Mouse (Mus musculus) kidney, adult 18-20 months (tissue): ENCODE data around the gene Lin7a.

Experiments used
- DNase-seq: peaks from one replicate; pipeline ENCODE4 v3.0.0; 2021

Gene Lin7a

DNA sequence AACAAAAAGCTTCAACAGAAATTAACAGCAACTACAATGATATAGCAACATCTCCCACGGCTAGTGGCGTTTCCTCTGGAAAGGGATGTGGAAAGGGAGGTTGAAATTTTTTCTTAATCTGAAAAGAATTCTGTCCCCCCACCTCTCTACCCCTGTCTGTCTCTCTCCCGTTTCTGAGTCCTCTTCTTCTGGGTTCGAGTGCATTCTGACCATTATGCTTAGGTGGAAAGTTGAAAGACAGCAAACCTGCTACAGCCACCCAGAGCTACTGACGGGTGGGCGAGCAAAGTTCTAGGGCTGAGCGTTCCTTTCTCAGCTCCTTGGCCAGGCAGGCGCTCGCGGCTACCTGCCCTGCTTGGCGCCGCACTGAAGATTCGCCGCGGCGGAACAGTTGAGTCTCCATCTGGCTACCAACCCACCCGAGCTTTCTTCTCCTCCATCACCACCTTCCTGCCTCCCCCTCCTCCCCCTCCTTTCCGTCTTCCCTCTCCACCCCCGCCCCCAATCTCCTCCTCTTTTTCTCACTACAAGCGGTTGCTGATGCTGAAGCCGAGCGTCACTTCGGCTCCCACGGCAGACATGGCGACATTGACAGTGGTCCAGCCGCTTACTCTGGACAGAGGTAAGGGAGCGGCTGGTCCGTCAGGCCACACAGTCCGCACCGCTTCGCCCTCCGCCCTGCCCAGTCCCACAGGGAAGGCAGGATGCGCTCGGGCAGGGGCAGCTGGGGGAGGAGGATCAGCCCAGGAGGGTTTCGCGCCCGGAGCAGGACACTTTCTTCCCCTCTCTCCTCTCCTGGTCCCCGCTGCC, at the start of gene Lin7a:
TSS of gene Lin7a (plus strand) at position 366 of the 810 bp plus-strand sequence.
- DNase-seq = no peak

DNA sequence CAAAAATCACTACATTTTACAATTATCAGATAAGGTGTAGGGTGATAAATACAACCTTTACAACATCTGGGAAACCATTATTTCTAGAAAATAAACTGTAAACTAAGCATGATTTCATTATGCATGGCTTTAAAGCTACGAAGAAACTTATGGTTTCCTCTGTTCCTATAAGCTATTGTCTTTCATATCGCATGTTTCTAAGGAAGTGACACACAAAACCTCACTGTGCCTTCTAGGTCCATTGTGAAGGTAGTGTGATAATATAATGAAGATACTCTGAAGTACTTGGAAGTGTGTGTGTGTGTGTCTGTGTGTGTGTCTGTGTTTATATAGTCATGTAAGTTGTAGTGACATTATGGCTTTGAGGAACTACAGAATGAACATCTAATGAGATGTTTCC, 49.8 kb upstream of the Lin7a start:
- no peak for DNase-seq

DNA sequence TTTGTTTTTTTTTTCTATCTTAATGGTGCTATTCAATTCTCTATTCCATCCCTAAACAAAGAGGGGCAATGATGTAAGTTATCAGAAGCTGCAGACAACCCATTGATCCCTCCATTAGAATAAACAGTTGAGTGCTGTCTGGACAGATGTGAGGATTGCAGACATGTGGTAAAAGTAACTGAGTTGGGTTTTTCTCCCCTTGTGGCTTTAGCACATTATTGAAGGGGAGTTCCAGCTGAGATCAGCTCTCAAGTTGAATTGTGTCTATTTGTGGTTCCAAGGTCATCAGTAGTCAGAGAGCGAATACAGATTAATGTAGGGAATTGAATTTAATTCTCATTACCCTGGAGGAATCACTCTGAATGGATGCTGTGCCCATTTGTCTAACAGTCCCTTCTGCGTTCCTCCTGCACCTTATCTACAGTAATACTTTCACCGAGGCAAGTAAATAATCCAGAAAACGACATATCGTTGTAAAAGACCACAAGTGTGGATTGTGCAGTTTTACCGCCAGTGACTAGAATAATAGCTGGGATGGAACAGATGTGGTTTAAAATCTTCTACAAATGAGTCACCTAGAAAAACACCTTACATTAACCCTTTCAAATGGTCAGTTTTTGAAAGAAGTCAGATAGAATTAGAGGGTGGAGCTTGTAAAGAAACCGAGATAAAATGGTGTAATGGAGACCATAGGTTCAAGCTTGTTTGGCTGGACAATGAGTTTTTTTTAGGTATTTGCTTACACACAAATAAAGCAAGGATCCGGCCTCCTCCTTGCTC, 48.9 kb upstream of the Lin7a start:
- no peak for DNase-seq

DNA sequence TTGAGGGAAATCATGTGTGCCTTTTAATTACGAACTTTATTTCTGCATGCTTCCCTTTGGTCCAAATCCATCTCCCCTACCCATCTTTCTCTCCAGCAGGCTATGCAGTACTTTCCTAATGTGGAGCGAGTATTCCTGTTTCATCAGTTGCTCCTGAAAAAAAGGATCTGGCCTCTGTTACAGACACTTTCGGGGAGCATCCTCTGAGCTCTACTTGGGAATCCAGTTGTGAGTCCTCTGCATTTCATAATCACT, 48.4 kb upstream of the Lin7a start:
- DNase-seq = no peak

DNA sequence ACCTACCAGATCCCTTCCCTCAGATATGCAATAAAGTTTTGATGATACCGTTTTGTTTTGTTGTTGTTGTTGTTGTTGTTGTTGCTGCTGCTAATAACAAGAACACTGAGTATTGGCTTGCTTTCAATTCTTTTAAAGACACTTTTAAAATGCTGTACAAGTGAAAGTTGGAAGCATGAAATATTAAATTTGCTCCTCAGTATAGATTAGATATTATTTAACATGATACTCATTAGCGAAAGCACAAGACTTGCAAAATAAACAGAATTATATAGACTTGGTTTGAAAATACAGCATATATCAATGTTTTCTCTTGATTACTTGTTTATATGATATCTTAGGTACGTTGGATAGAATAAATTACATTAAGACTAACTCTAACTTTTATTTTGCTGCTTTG, 47.7 kb upstream of the Lin7a start:
- no peak for DNase-seq

DNA sequence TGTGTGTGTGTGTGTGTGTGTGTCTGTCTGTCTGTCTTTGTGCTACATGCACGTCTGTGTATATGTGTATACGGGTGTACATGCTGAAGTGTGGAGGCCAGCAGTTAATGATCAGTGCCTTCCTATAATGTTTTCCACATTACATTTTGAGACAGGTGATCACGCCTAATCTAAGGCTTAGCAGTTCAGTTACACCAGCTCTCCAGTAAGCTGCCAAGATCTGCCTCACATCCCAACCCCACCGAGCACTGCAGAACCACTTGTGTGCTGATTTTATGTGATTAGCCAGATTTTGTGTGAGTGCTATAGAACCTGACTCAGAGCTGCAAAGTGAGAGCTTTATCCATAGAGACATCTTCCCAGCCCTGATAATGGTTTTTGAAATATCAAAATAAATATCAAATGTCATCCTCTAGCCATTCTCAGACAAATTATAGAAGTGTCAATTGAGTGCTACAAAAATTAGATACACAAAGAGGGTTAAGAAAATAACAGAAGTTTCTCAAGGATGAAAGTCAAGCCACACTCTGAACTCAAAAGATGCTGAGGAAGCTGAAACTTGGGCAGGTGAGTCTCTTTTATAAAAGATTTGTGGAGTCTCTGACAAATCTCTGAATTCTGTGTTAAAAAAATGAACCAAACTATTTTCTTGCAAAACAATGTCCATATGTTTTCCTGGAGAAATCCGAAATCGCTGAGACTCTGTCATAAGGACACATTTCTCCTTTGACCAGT, 46.7 kb upstream of the Lin7a start:
- no peak for DNase-seq

DNA sequence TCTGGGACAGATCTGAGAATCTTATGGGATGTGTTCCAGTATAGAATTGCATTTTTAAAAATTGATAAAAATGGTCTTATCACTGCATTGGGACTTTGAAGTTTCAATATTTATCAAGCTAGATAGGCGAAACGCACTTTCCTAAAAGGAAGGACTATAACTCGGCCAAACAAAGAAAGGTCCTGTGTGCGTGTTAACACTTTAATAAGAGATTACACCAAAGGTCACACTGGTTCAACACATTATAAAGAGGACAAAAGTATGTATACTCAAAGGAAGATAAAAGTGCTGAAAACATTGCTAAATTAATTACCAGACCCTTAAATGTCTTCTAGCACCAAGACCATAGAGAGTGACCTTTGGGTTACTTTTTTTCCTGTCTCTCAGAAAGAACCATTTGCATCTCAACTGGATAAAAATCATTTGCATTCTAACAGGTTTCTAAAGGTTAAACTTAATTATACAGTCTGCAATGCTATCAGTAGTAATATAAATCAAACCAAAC, 46.1 kb upstream of the Lin7a start:
- no peak for DNase-seq

DNA sequence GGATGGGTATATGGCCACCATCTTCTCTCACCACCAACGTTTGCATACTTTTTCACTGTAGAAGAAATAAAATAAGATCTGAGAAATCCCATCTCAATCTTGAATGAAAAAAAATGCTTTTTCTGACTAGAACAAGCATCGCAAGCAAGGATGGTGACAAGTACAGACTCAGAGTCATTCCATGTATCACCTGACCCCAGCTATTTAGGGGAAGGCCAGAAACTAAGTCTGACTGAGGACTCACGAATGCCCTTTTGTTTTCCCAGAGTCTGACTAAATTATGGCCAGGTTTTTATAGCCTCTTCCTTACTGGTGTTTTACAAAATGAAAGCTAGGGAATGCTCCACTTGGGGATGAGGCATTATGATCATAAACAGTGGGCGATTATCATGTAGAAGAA, 45.6 kb upstream of the Lin7a start:
- no peak for DNase-seq

DNA sequence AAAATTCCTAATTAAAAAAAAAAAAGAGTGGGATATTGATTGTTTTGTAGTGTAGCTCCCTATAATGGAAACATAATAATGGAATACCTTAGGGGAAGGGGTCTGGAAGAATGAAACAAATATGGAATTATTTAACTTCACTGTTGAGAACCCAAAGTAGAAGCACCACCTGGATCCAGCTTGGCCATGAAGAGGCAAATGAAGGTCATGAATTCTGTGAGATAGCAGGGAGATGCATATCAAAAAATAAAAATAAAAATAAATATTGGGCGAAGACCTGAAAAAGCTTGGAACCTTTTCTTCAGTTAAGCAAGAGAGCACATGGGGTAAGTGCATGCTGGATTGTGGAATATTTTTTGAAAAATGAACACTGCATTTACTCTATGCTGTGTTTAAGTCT, 43.6 kb upstream of the Lin7a start:
- no peak for DNase-seq

DNA sequence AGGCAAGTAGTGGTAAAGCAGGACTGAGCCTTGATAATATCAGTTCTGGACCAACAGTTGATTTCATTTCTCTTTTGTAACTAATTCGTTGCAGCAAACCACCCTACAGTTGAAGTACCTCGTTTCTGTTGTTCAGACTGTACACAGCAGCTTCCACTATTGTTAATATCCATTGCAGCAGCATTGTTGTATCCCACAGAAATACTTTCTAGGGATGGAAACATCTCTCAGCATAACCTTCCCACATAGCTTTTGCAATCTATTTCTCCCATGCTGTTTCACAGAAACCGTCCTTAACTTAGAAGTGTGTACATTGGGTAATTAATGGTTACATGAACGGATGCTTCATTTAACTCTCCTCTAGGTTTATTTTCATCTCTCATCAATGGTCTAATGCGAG, 42.7 kb upstream of the Lin7a start:
- no peak for DNase-seq

DNA sequence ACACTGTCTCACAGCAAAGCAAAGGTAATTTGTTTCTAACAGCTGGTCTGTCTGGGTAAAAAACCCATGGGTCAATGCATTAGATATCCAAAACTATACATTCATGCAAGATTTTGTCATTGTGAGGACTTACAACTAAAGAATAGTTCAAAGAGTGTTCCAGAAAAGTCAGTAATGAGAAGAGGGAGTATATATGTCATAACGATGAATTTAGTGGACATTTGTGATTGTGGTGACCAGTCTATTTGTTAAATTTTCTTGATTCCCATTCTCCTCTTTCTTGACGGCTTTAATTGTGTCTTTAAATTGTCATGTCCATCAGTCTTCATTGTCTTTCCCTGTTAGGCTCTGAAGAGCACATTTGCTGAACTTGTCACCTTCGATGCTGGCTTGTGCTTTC, 42.1 kb upstream of the Lin7a start:
- no peak for DNase-seq

DNA sequence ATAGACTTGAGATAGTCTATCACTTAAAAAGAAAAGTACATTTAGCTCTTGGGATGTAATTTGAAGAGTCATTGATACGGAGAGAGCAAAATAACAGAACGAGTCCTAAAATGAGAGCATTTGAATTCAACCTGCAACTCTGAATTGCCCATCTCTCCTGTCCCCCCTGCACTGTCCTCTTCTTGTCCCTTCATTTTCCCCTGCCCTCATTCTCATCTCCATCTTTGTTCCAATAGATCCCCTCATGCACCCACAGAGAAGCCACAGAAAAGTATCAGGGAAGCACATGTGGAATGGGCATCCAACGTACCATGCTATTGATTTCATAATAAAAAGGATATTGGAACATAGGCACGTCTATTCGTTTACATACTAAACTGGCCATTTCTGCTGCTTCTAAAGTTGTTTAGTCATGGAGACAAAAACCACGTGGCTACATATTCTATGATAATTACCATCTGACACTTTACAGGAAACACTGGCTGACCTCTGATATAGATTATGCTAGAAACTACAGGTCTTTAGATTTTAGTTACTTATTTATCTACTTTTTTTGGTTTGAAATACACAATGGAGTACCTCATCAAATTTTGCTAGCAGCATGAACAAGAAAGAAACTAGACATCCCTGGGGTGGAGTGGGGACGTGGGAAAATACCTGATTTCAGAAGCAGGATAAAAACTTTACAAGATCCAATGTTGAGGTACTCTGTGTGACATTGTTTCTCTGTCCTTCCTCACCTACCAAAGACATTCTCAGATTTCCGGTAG, 41.2 kb upstream of the Lin7a start:
- DNase-seq = no peak

DNA sequence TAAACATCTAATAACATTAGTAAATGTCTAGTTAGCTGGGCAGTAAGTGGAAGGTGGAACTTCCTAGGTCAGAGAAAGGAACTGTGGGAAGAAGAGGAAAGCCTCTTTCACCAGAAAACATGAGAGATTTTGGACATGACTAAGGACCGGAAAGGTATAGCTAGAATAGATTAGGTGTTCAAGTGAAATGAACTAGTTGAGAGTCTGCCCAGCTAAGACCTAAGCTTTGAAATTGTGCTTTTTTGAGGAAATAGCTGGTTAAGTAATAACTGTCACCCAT, 40.7 kb upstream of the Lin7a start:
- DNase-seq = no peak

DNA sequence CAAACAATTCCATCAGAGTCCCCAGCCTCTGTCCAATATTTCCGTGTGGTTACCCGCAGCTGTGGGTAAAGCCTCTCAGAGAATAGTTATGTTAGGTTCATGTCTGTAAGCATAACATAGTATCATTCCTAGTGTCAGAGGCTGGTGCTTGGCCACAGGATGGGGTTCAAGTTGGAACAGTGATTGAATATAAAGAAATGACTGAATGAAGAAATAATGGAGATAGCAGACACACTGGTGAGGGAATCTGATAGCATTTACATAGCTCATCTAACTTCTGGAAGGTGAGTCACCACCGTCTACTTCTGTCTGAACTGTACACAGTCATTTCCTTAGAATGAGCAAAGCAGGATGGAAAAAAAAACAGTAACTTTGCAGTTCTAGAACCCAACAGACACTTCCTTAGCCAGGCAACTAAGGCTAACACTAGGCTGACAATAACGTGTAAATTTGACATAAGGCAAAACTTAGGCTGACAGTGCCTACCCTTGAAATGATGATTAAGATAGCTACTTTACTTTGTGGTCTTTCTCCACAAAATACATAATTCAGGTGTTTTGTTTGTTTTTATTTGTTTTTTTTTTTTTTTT, 40.0 kb upstream of the Lin7a start:
- DNase-seq = no peak

DNA sequence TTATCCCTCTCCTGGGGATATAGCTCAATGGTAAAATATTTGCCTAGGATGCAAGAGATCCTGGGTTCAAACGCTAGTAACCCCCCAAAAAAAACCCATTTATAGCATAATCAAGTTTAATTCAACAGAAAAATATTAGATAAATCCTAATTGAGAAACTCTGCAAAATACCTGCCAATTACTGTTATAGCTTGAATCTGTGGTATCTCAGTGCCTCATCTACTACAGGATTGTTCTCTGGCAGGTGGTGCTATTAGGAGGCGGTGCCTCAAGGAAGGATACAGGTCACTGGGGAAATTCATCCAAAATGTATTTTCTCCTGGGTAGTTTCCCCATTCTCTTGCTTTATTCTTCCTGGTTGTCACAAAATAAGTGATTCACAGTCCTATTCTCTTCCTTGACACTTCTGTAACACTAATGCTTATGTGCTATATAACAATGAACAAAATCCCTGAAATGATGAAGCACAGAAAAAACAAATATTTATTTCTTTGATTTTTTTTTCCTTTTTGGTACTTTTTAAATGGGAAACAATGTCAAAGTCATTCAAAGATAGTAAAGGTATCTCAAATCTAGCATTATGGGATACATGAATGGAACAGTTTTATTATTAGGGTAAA, 38.9 kb upstream of the Lin7a start:
- no peak for DNase-seq

DNA sequence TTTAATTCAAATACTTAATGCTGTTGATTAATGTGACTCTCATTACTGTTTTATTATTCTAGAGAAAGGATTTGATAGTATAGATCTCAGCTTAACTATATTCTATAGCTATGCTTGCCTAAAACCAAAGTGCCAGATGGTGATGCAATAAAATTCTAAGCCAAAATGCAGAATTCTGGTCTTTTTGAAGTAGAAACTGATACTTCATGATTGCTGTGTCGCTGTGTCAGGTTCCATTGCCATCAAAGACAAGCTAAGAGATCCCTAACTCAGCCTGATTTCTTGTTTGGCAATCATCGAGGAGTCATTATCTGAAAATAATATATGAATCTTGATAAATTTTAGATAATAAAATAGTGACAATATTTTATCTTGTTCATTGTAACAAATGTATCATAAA, 38.3 kb upstream of the Lin7a start:
- DNase-seq = no peak

DNA sequence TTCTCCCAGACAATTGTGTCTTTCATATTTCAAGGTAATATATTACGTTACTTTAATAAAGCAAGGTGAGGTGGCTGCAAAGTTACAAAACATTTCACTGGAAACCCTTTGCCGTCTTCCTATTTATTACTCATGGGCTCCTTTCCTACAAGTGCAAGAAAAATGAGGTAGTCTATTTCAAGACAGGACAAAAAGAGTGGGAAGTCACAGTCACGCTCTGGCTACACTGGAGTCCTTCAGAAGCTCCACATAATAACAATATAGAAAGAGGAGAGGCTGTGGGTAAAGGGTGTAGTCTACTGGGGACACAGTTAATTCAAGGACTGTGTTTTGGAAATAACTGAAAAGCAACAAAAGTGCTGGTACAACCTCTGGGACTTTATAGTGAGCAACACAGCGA, 37.7 kb upstream of the Lin7a start:
- DNase-seq = no peak

DNA sequence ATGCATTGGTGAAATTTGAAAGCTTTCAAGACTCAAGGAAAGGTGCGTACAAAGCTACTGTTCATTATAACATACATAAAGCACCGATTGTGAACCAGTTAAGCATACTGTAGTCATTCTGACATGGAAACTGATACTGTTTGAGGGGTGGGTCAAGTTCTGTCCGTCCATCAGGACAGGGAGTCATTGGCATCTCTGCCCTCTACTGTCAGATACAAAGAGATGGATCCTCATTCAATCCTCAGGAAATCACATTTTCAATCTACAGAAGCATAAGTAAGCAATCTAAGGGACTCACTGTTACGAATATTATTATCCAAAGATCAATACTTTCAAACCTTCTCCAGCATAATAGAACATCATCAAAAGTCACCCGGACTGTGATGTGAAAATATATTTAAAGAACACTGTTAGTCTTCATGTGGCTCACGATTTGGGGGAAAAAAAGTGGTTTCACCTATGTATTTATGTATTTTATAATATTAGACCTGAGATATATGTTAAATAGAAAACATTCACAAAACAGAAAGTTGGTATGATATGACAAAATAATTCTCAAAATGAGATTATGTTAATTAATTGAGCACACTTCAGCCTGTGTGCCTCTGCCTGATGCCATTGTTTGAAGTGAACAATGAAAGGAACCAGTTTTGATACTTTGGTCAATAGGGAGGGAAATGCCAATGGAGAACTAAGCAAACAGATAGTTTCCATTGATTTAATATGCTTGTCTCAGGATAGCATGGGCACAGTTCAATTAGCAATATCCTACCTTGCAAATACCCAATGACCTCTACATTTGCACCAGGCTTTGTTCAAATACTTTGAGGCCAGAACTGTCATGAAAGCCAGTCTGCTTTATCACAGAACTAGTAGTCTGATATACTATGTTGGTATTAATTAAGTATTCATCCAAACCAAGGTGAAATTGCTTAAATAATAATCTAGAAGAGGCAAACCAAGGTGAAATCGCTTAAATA, 36.8 kb upstream of the Lin7a start:
- DNase-seq = no peak

DNA sequence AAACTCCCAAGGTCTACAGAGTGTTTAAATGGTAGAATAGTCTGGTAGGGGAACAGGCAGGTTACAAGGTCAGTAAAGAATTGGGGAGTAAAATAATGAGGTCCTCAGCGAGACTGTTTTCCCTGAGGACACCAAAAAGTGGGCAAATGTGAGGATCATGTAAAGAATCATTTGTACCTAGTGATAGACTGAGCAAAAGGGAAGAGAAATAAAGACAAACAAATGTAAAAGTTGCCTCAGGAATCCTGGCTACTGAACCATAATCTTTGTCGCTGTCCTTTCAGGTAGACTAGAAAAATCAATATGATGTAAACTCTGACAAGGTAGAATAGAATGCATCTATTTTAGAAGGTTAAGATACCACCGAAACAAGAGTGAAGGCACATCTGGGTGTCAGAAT, 36.0 kb upstream of the Lin7a start:
- DNase-seq = no peak

DNA sequence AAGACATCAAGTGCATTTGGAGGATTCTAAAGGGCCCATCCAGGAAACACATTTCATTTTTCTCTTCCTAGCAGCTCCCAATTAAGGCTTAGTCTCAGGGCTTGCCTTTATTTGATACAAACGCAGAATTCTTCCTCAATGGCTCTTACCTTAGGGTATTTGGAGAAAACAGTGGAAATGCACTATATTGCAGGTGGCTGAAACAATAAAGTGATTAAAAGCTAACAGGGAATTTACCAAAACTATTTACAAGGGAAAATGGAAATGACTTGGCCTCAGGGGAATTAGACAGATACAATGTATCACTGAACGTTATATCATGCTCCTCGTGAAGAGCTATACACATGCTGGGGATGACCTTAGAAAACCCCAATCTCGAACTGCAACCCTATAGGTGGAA, 35.3 kb upstream of the Lin7a start:
- DNase-seq = no peak

DNA sequence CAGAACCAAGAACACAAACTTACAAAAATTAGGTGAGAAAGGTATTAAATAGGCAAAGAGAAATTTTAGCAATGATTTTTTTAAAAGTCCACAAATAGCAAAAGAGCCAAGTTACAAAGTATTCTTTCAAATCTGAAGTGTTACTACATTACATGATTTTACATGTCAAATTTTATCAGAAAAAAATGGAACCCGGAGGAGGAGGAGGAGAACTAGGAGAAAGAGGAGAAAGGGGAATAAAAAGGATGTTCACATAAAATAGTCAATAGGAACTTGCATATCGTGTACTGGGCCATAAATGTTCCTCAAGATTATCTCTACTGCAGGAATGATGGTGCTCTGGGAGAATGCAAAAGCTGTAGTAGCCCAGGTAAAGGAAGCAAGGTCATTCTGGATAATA, 34.4 kb upstream of the Lin7a start:
- DNase-seq = no peak
